Mouse (Mus musculus): ENCODE data around the gene Usp35. TPM values are rescaled to one million over a fixed set of nuclear protein-coding genes. Genes with fewer than 3 reads are reported as not detected.
A peak's percentile ranks its signal among the peaks of the same experiment; 100 is the strongest.

The Usp35 gene
- polyA plus RNA-seq, 1 experiment from 2014 or later, result 4.4 TPM

GRCm38 (mm10) chr7:97348836-97349235, 17.0 kb upstream of the Usp35 start:
- Histone ChIP-seq H3K27me3 (replicated peaks; ENCODE audit: control insufficient read depth, insufficient read depth, low read length) (no peaks in the 10 kb centered on the region), H3K4me3 (replicated peaks; ENCODE audit: low read length) (no peak overlapping the region), H3K36me3 (ENCODE audit: control insufficient read depth, insufficient read depth) (no peaks in the 10 kb centered on the region), H3K9ac (replicated peaks; ENCODE audit: low read depth, low read length) (no peak overlapping the region), H3K9me3 (ENCODE audit: control insufficient read depth, low read length) (no peaks in the 10 kb centered on the region), H3K4me1 (replicated peaks; ENCODE audit: control insufficient read depth, insufficient read depth, low read length) (peaks cover 20% of the 10 kb centered on the region), H3K4me2 (ENCODE audit: low read length) (no peak overlapping the region), H3K27ac (ENCODE audit: low read length) (no peak overlapping the region)
- ATAC-seq, result no peak
- WGBS, result 85% methylated on average over 5 of the region's 5 CpGs

DNA sequence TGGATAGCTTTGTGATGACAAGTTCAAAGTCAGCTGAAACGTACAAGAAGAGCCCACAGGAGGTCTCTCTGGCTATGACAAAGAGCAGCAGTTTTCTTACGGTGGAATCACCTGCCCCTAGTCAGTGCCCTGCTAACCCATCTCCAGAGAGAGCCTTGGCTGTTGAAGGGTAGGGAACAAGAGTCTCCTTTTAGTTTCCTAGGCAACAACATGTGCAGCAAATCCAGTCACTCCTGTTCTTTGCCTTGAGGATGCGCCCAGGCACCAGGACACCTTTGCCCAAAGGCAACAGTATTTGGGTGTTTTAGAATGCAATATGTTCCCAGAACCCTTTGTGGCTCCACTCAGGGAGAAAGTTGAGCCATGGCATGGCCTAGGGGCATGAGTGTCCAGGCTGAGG, 16.5 kb upstream of the Usp35 start:
- ATAC-seq, result no peak
- Histone ChIP-seq H3K4me1 (replicated peaks; ENCODE audit: control insufficient read depth, insufficient read depth, low read length) (peaks cover 20% of the 10 kb centered on the region), H3K9me3 (ENCODE audit: control insufficient read depth, low read length) (no peaks in the 10 kb centered on the region), H3K4me3 (replicated peaks; ENCODE audit: low read length) (no peak overlapping the region), H3K27me3 (replicated peaks; ENCODE audit: control insufficient read depth, insufficient read depth, low read length) (no peaks in the 10 kb centered on the region), H3K36me3 (ENCODE audit: control insufficient read depth, insufficient read depth) (no peaks in the 10 kb centered on the region), H3K9ac (replicated peaks; ENCODE audit: low read depth, low read length) (no peak overlapping the region), H3K4me2 (ENCODE audit: low read length) (no peak overlapping the region), H3K27ac (ENCODE audit: low read length) (no peak overlapping the region)
- WGBS, result 91% methylated on average over 3 of the region's 3 CpGs

GRCm38 (mm10) chr7:97347464-97347863, 15.6 kb upstream of the Usp35 start:
- H3K36me3 ChIP-seq (ENCODE audit: control insufficient read depth, insufficient read depth), result no peaks in the 10 kb centered on the region
- H3K27me3 ChIP-seq (replicated peaks; ENCODE audit: control insufficient read depth, insufficient read depth, low read length), result no peaks in the 10 kb centered on the region
- H3K27ac ChIP-seq (ENCODE audit: low read length), result no peak overlapping the region
- WGBS, result 97% methylated on average over 15 of the region's 15 CpGs
- H3K4me1 ChIP-seq (replicated peaks; ENCODE audit: control insufficient read depth, insufficient read depth, low read length), result peaks cover 20% of the 10 kb centered on the region
- H3K4me3 ChIP-seq (replicated peaks; ENCODE audit: low read length), result no peak overlapping the region
- no peak for ATAC-seq
- H3K9ac ChIP-seq (replicated peaks; ENCODE audit: low read depth, low read length), result no peak overlapping the region
- no peak overlapping the region for H3K4me2 ChIP-seq (ENCODE audit: low read length)
- H3K9me3 ChIP-seq (ENCODE audit: control insufficient read depth, low read length), result no peaks in the 10 kb centered on the region

DNA sequence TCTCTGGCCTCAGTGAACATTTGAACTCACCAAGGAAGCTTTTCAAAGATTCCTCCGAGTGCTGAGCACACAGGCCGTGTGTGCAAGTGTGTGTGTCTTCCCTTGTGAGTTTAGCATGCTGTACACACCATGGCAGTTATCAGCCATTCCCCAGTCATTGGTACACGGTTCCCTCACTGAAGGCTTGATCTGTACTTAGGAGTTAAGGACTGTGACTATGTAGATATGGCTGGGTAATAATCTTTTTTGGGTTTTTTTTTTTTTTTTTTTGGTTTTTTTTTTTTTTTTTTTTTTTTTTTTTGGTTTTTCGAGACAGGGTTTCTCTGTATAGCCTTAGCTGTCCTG, 15.0 kb upstream of the Usp35 start:
- ATAC-seq, result no peak

DNA sequence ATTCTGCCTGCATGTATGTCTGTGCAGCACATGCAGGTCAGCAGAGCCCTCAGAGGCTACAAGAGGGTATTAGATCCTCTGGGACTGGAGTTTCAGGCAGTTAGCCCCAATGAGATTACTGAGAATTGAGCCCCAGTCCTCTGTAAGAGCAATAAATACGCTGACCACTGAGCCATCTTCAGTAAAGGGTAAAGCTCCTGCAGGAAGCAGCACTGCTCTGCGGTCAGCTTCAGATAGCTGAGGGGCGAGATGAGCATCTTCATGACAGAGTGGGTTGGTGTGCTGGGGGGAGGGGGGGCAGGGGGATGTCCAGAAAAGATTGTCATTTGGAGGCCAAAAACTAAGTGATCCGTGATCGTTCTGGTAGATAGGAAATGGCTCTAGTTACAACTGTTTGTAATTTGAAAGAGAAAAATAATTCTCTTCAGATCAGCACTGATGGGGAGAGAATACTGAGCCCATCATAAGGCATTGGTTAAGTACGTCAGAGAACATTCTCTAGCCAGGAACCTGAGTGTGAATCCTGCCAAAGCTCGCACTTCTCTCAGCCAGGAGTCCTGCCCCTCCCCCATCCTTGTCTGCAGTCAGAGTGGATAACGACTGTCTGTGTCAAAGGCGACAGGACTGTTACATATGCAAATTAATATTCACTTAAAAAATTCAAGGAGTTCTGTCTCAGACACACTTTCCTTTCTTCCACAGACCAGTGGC, 14.4 kb upstream of the Usp35 start:
- peaks cover 20% of the 10 kb centered on the region for H3K4me1 ChIP-seq (replicated peaks; ENCODE audit: control insufficient read depth, insufficient read depth, low read length)
- 64% methylated on average over 9 of the region's 9 CpGs for WGBS
- H3K27me3 ChIP-seq (replicated peaks; ENCODE audit: control insufficient read depth, insufficient read depth, low read length), result no peaks in the 10 kb centered on the region
- H3K27ac ChIP-seq (ENCODE audit: low read length), result peak overlapping the region; percentile 80
- H3K9me3 ChIP-seq (ENCODE audit: control insufficient read depth, low read length), result no peaks in the 10 kb centered on the region
- no peaks in the 10 kb centered on the region for H3K36me3 ChIP-seq (ENCODE audit: control insufficient read depth, insufficient read depth)
- no peak for ATAC-seq
- H3K4me3 ChIP-seq (replicated peaks; ENCODE audit: low read length), result no peak overlapping the region
- H3K9ac ChIP-seq (replicated peaks; ENCODE audit: low read depth, low read length), result no peak overlapping the region
- no peak overlapping the region for H3K4me2 ChIP-seq (ENCODE audit: low read length)

More for the DNA sequence above, 15.0 kb upstream of the Usp35 start:
- H3K9me3 ChIP-seq (ENCODE audit: control insufficient read depth, low read length), result no peaks in the 10 kb centered on the region
- H3K9ac ChIP-seq (replicated peaks; ENCODE audit: low read depth, low read length), result no peak overlapping the region
- WGBS, result 59% methylated on average over 3 of the region's 4 CpGs
- H3K4me1 ChIP-seq (replicated peaks; ENCODE audit: control insufficient read depth, insufficient read depth, low read length), result peaks cover 20% of the 10 kb centered on the region
- no peak overlapping the region for H3K4me3 ChIP-seq (replicated peaks; ENCODE audit: low read length)
- H3K27me3 ChIP-seq (replicated peaks; ENCODE audit: control insufficient read depth, insufficient read depth, low read length), result no peaks in the 10 kb centered on the region
- no peak overlapping the region for H3K27ac ChIP-seq (ENCODE audit: low read length)
- no peaks in the 10 kb centered on the region for H3K36me3 ChIP-seq (ENCODE audit: control insufficient read depth, insufficient read depth)
- no peak overlapping the region for H3K4me2 ChIP-seq (ENCODE audit: low read length)

- 35% methylated on average over 10 of the region's 10 CpGs for WGBS
- H3K4me2 ChIP-seq (ENCODE audit: low read length), result no peak overlapping the region
- no peak overlapping the region for H3K9ac ChIP-seq (replicated peaks; ENCODE audit: low read depth, low read length)
- H3K4me1 ChIP-seq (replicated peaks; ENCODE audit: control insufficient read depth, insufficient read depth, low read length), result peaks cover 20% of the 10 kb centered on the region
- ATAC-seq, result peak; percentile 92
- peak overlapping the region; percentile 80 for H3K27ac ChIP-seq (ENCODE audit: low read length)
- no peaks in the 10 kb centered on the region for H3K27me3 ChIP-seq (replicated peaks; ENCODE audit: control insufficient read depth, insufficient read depth, low read length)
- no peaks in the 10 kb centered on the region for H3K9me3 ChIP-seq (ENCODE audit: control insufficient read depth, low read length)
- H3K36me3 ChIP-seq (ENCODE audit: control insufficient read depth, insufficient read depth), result no peaks in the 10 kb centered on the region
- no peak overlapping the region for H3K4me3 ChIP-seq (replicated peaks; ENCODE audit: low read length)
Measured at GRCm38 (mm10) chr7:97345229-97345871, 13.5 kb upstream of the Usp35 start.

GRCm38 (mm10) chr7:97344655-97345054, 12.8 kb upstream of the Usp35 start:
- Histone ChIP-seq H3K4me1 (replicated peaks; ENCODE audit: control insufficient read depth, insufficient read depth, low read length) (peaks cover 23% of the 10 kb centered on the region), H3K4me2 (ENCODE audit: low read length) (no peak overlapping the region), H3K4me3 (replicated peaks; ENCODE audit: low read length) (no peak overlapping the region), H3K9me3 (ENCODE audit: control insufficient read depth, low read length) (no peaks in the 10 kb centered on the region), H3K9ac (replicated peaks; ENCODE audit: low read depth, low read length) (no peak overlapping the region), H3K27ac (ENCODE audit: low read length) (peak overlapping the region; percentile 80), H3K36me3 (ENCODE audit: control insufficient read depth, insufficient read depth) (no peaks in the 10 kb centered on the region), H3K27me3 (replicated peaks; ENCODE audit: control insufficient read depth, insufficient read depth, low read length) (no peaks in the 10 kb centered on the region)
- WGBS, result 85% methylated on average over 2 of the region's 2 CpGs
- no peak; the same call in 1 of the 2 replicates for ATAC-seq

GRCm38 (mm10) chr7:97342961-97343360, 11.1 kb upstream of the Usp35 start:
- Histone ChIP-seq H3K9me3 (ENCODE audit: control insufficient read depth, low read length) (no peaks in the 10 kb centered on the region), H3K4me1 (replicated peaks; ENCODE audit: control insufficient read depth, insufficient read depth, low read length) (peaks cover 29% of the 10 kb centered on the region), H3K9ac (replicated peaks; ENCODE audit: low read depth, low read length) (no peak overlapping the region), H3K4me2 (ENCODE audit: low read length) (no peak overlapping the region), H3K4me3 (replicated peaks; ENCODE audit: low read length) (no peak overlapping the region), H3K27ac (ENCODE audit: low read length) (no peak overlapping the region), H3K27me3 (replicated peaks; ENCODE audit: control insufficient read depth, insufficient read depth, low read length) (no peaks in the 10 kb centered on the region), H3K36me3 (ENCODE audit: control insufficient read depth, insufficient read depth) (no peaks in the 10 kb centered on the region)
- 80% methylated on average over 2 of the region's 2 CpGs for WGBS
- no peak for ATAC-seq

DNA sequence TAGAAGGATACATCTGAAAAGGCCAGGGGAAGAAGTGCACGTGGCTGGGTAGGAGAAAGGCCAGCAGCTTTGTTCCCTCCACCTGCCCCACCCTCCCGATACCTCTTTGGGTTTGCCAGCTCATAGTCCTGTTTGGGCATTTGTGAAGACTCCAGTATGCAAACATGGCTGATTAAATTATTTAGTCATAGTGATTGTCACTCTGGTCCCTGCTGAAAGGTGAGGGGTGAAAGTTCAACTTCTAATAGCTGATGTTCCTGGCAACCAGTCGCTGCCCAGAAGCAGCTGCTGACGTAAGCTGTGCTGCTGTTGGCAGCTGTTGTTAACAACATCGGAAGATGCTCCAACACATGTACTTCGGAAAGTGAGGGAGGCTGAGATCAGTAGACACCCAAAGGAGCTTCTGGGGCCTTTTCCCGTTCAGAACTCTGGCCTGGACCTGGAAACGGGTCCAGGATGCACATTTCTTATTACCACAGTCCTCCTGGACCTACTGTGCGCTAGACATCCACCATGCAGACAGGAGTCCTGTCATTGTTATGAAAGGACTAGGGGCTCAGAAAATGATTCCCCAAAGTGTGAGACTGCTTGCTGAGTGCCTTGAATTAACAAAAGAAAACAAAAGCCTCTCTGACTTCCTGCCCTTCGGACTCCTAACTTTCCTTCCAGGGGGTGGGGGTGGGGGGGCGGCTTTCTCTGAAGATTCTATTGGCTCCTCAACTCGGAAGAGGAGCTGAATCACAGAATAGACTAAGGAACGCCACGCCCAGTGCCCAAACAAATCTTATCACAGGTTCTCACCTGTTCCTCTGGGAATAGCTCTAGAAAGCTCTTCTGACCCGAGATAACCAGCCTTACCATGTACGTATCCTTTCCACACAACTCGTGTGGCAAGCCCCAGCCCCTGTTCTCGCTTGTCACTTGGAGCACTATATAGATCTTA, 9.4 kb upstream of the Usp35 start:
- Histone ChIP-seq H3K9ac (replicated peaks; ENCODE audit: low read depth, low read length) (no peak overlapping the region), H3K27ac (ENCODE audit: low read length) (no peak overlapping the region), H3K4me3 (replicated peaks; ENCODE audit: low read length) (no peak overlapping the region), H3K9me3 (ENCODE audit: control insufficient read depth, low read length) (no peaks in the 10 kb centered on the region), H3K4me2 (ENCODE audit: low read length) (no peak overlapping the region), H3K27me3 (replicated peaks; ENCODE audit: control insufficient read depth, insufficient read depth, low read length) (no peaks in the 10 kb centered on the region), H3K4me1 (replicated peaks; ENCODE audit: control insufficient read depth, insufficient read depth, low read length) (peaks cover 23% of the 10 kb centered on the region), H3K36me3 (ENCODE audit: control insufficient read depth, insufficient read depth) (no peaks in the 10 kb centered on the region)
- WGBS, result 71% methylated on average over 18 of the region's 18 CpGs
- no peak for ATAC-seq

Data from forebrain, embryonic 16.5 days (tissue).